Mouse (Mus musculus): ENCODE results near the gene Ugp2.
"Not testable (repeated sequence)": the region's sequence is repeated elsewhere in the genome, so short reads cannot be mapped to it uniquely, and the experiment has no call there.

Gene Ugp2

DNA sequence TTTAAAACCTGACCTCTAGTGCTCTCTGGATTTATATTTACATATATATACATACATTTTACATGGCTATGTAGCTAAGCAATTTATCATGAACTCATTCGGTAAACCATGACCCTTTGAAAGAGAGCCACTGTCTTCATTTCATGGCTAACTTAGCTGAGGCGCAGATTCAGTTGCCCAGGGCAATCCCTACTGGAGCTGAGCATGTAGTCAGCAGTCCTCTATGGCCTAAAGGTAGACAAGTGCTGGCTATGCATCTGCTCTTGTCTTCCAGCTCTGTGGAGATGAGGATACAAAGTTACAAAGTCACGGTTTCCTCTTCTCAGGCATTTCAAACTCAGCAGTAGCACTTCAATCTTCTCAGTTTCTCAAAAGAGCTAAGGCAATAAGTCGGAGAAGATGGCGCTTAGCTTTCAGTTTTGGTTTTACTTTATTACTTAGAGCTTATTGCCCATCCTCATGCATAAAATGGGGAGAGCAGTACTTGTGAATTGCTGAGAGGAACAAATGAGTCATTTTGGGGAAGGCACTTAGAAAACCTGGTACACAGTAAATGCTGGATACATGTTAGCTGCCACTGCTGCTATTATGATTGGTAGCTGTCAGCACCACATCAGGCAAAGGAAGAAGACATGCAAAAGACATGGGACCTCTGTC lies 38.2 kb downstream of the Ugp2 start:
- no peak for DNase-seq (ENCODE audit: low read depth, low spot score)

DNA sequence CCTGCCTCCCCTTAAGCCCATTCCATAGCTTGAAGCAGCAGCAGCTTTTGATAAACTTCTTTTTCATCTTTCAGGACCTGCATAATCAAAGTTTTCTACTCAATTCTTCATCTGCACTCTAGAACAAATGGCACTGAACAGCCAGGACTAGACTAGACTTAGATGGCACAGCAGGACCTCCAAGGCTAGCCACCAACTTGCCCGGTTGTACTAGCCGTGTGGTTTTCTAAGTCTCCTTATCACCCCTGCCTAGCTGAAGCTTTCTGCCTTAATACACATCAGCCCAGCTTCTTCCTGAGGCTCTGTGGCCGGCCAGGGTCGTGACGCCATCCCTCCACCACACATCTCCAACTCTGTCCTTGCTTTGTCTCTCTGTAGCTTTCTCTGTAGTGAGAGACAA lies 42.9 kb downstream of the Ugp2 start:
- DNase-seq (ENCODE audit: low read depth, low spot score): no peak

DNA sequence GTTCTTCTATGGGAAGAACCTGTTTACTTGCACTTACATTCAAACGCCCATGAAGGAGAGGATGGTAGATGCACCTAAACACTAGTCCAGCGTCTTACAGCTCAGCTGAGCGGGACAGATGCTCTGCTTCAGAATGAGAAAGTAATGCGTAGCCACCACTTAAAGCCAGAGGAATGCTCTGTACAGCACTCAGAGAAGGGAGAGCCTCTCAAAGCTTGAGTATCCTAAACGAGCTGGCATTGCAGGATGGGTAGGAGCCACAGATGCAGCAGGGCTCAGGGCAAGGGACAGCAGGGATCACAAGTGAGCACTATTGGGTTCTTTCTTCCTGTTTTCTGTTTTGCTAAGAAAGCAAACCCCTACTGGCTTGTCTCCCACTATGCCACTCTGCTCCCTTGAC lies 43.5 kb downstream of the Ugp2 start:
- DNase-seq (ENCODE audit: low read depth, low spot score): no peak

DNA sequence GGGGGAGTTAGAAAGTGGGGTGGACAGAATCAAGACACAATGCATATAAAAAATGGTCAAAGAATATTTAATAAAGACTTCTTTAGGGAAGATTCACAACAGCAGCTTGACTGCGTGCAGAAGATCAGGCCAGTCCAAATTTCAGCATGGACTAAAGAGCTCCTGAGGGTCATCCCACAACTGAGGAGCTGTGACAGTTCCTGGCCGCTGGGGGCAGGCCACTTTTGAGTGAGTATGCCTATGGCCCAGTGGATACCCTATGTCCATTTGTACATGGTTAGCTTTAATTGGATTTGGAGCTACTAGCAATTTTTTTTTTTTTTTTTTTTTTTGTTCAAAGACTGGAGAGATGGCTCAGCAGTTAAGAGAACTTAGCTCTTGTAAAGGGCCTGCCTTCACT lies 44.2 kb downstream of the Ugp2 start:
- DNase-seq (ENCODE audit: low read depth, low spot score): no peak

DNA sequence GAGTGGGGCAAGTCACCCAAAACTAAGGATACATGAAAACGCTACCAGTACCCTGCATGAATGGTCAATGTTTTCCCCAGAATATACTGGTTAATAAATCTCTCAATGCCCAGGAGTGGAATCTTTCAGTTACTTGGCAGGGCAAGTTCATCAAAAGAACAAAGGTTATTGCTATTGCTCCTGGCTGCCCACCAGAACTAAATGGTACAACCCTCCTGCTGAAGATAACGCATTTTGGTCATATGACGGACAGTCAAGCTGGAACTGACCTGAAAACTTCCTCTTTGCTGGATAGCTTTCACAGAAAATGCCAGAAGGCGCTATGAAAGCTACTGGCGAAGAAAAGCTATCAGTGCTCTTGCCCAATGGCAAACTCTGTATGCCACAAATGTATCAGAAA lies 45.2 kb downstream of the Ugp2 start:
- no peak for DNase-seq (ENCODE audit: low read depth, low spot score)

DNA sequence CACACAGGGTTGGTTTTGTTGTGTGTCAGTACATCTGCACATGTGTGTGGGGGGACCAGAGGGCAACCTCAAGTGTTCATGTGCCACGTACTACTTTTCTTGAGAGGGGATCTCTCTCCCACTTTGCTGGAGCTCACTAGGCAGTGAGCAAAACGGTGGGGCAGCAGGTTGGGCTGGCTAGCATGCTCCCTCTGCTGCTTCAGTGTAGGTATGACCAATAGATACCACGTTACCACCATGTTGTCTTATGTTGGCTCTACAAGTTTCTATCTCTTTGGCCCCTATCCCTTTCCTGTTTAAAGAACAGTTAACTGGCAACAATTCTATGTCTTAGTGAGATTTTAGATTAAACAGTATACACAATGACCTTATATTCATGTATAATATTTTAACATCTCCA lies 48.7 kb downstream of the Ugp2 start:
- DNase-seq (ENCODE audit: low read depth, low spot score): no peak

DNA sequence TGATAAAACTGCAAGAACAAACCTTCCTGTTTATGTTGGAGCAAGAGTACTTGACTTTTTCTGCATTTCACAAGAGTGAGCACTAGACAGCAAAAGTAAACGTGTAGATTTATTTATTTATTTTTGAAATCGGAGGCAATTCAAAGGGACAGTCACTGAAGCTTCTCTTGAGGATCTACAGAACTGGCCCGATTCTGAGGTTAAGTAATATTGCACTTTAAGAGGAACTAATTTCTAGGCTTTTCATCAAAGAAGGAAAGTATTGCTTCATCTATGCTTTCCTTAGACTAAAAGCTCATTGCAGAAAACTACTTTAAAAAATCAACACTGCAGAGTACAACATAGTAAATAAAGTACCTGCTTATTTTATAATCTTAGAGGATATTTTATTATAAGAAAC lies 49.4 kb downstream of the Ugp2 start:
- DNase-seq (ENCODE audit: low read depth, low spot score): no peak

DNA sequence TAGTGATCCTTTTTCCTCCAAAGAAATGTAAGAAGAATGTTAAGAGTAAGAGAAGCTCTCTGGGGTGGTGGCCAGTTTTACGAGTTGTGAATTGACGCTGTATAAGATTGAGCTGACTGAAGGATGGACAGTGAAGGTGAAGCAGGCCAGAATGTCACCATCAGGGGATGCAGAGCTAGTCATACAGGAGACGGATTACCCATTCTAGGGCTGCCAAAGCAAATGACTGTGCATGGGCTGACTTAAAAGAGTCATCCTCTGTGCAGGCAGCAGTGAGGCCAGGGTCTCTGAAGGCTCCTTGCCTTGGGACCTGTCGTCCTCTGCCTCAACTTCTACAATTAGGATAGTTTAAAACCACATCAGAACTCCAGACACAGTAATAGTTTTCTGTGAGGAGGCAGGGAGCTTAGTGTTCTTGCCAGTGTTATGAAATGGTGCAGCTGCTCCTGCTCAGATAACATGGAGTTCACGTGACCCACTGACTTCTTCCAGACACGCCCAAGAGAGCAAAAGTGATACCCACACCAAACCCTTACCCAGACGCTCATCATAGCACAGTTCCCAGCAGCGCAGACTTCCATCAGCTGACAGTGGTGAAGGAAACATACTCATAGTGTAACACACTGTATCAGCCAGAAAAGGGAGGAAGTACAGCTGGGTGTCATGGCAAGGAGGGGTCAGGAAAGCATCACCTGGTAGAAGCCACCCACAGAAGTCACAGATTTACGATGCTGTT lies 56.9 kb downstream of the Ugp2 start:
- no peak for DNase-seq (ENCODE audit: low read depth, low spot score)

DNA sequence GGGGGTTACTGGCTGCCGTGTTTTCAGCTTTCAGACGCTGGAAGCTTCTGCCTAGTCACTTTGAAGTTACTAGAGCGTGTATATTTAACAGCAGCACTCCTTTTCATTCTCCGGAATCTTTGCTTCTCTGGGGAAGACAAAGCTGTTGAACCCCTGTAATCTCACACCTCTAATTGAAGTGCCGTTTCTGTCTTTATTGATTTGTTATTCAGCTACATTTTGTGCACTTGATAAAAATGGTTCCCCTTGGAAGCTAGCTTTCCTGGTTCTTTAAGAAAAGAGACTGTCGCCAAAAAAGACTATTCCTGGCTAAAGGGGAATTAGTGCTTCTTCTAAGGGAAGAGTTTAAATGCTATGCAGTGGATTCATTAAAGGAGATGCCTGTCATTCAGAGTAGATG lies 61.5 kb downstream of the Ugp2 start:
- DNase-seq (ENCODE audit: low read depth, low spot score): no peak

DNA sequence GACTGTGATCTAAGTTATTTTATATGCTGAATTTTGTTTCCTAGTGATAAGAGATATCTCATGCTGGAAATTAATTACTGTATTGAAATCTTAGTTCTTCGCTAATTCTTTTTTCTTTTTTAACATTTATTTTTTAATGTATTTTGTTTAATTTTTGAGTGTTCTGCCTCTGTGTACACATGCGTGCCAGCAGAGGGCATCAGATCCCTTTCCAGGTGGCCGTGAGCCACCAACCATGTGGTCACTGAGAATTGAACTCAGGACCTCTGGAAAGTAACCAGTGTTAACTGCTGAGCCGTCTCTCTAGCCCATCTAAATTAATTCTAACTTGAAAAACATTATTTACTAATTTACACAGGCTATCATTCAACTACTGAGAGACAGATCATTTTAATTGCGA lies 62.9 kb downstream of the Ugp2 start:
- no peak for DNase-seq (ENCODE audit: low read depth, low spot score)

DNA sequence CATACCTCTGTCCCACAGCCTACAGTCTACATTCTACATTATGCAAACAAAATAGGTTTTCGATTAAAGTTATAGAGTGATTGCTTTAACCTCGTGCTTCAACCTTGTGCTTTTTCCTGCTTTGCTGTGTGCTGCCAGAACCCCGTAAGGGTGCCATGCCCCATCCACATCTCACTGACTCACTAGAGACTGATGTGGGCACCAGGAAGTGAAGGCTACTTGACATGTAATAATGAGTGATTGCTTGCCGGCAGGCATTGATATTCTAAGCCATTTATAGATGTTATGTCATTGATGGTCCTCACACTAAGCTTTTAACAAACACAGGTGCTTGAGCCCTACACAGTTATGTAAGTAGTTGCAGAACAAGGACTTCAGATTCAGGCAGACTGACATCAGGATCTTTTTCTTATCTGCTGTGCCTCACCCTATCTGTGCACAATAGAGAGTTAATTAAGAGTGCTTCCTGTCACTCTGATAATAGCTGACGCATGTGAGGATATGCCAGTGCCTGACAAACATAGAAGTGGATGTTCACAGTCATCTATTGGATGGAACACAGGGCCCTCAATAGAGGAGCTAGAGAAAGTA lies 63.8 kb downstream of the Ugp2 start:
- DNase-seq (ENCODE audit: low read depth, low spot score): no peak

DNA sequence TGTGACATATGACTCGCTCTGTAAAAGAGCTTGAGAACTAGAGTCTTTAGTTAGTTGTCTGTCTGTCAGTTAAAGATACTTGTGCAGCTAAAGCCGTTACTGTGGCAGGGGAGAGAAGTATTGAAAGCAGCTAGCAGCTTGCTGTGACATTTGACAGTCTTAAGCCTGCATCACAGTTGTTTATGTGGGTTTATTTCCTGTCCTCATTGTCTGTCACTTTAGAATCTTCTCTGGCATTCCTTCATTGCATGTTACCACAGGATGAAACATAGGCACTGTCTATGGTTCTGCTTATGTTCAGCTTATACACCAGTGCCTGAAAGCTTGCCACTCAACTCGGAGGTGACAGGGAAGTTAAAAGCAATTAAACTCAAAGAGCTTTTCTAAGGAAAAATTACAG lies 67.4 kb downstream of the Ugp2 start:
- DNase-seq (ENCODE audit: low read depth, low spot score): no peak

DNA sequence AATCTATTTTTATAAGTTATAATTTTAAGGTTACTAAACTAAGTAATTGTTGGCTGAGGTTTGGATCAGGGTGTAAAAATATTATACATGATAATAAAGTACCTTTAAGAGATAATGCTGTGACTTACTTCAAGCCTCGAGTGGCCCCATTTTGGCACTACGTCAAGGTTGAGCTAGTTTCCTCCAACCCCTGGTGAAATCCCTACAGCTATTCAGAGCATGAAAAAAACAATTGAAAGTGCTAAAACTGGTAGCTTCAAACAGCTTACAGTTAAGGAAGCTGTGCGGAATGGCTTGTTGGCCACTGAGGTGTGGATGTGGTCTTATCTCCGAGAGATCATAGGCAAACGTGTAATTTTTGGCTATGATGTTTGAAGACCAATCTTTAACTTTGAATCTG lies 75.5 kb downstream of the Ugp2 start:
- no peak for DNase-seq (ENCODE audit: low read depth, low spot score)

DNA sequence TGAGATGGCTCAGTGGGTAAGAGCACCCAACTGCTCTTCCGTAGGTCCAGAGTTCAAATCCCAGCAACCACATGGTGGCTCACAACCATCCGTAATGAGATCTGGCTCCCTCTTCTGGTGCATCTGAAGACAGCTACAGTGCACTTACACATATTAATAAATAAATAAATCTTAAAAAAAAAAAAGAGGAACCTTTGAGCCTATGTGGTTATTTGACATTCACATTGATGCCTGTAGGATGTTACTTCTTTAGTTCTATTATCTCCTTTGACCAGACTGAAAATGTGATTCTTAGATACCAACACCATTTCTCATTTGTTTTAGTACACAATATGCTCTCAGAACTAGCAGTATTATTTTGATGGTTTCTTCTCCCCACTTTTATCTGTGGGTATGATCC lies 82.8 kb downstream of the Ugp2 start:
- DNase-seq (ENCODE audit: low read depth, low spot score): not testable (repeated sequence)

DNA sequence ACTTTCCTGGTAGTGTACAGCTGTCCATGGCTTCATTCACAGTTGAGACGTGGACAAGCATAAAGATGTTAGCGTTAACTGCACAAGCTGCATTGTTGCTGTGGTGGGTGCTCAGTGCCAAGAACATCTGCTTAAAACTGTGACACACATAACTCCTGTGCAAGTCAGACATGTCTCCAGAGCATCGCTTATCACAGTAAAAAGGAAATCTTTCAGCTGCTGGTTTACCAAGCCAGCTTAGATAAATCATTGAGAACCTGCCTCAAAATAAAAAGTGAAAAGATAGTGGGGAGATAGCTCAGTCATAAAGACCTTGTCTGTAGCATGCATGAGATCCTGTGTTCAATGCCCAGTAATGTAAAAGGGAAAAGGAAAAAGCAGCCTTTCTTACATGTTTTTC lies 84.6 kb downstream of the Ugp2 start:
- DNase-seq (ENCODE audit: low read depth, low spot score): no peak

DNA sequence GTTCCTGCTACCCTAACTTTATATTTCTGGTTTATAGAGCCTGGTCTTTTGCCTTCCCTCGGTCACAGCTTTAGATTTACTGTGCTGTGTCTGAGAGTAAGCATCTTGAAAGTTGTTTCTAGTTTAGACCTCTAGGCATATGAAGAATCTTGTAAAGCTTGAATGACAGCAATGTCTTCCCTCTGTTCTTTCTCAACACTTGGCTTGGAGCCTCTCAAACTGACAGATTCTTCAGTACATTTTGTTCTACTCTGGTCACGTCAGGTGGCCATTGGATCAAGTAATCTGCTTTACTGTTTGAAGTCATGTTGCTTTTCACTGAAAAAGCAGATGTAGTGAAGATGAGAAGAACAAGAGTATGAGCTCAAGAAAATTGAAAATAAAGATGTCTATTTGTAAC lies 94.8 kb downstream of the Ugp2 start:
- no peak for DNase-seq (ENCODE audit: low read depth, low spot score)

All from forelimb bud, embryonic 11.5 days (tissue).